Mouse (Mus musculus) cerebellum, postnatal 10 days (tissue): ENCODE data around the gene Il1rap.

ENCODE experiments used
- DNase-seq, 2 experiments: peaks; one replicate each; pipeline ENCODE4 v3.0.0; 2021; ENCODE audit warnings: mixed read lengths in 2 of 2

The Il1rap gene

GRCm38 (mm10) chr16:26581048-26581912 lies at the start of gene Il1rap:
TSS of gene Il1rap (plus strand) at chr16:26581704.
- DNase-seq = peak; percentile 90 to 94

GRCm38 (mm10) chr16:26532287-26532686 lies 49.2 kb upstream of the Il1rap start:
- no peak for DNase-seq

- DNase-seq = no peak
Measured at GRCm38 (mm10) chr16:26546170-26546878, 35.2 kb upstream of the Il1rap start.

GRCm38 (mm10) chr16:26546879-26547206 lies 34.7 kb upstream of the Il1rap start:
- DNase-seq = no peak

GRCm38 (mm10) chr16:26549221-26549620 lies 32.3 kb upstream of the Il1rap start:
- DNase-seq = peak in 1 of 2 experiments; percentile 3

GRCm38 (mm10) chr16:26552234-26552633 lies 29.3 kb upstream of the Il1rap start:
- DNase-seq = no peak

GRCm38 (mm10) chr16:26558797-26559196 lies 22.7 kb upstream of the Il1rap start:
- DNase-seq = no peak

- no peak for DNase-seq
Measured at GRCm38 (mm10) chr16:26561743-26562142, 19.8 kb upstream of the Il1rap start.

GRCm38 (mm10) chr16:26562771-26563170 lies 18.7 kb upstream of the Il1rap start:
- no peak for DNase-seq

- no peak for DNase-seq
Measured at GRCm38 (mm10) chr16:26569387-26569978, 12.0 kb upstream of the Il1rap start.

GRCm38 (mm10) chr16:26571836-26572235 lies 9.7 kb upstream of the Il1rap start:
- no peak for DNase-seq

GRCm38 (mm10) chr16:26574173-26574572 lies 7.3 kb upstream of the Il1rap start:
- DNase-seq = no peak

GRCm38 (mm10) chr16:26581913-26582376 lies 441 bp downstream of the Il1rap start:
- DNase-seq = peak in 1 of 2 experiments; percentile 38

GRCm38 (mm10) chr16:26585806-26586205 lies 4.3 kb downstream of the Il1rap start:
- DNase-seq = no peak

GRCm38 (mm10) chr16:26590897-26591570 lies 9.5 kb downstream of the Il1rap start:
- DNase-seq = no peak

- DNase-seq = peak; percentile 10 to 29
Measured at GRCm38 (mm10) chr16:26596440-26596839, 14.9 kb downstream of the Il1rap start.

GRCm38 (mm10) chr16:26597307-26597706 lies 15.8 kb downstream of the Il1rap start:
- DNase-seq = no peak

- DNase-seq = no peak
Measured at GRCm38 (mm10) chr16:26598591-26598990, 17.1 kb downstream of the Il1rap start.

- DNase-seq = no peak
Measured at GRCm38 (mm10) chr16:26601482-26601881, 20.0 kb downstream of the Il1rap start.

GRCm38 (mm10) chr16:26604621-26605020 lies 23.1 kb downstream of the Il1rap start:
- DNase-seq = no peak

- no peak for DNase-seq
Measured at GRCm38 (mm10) chr16:26608003-26608402, 26.5 kb downstream of the Il1rap start.

- DNase-seq = no peak
Measured at GRCm38 (mm10) chr16:26610508-26610907, 29.0 kb downstream of the Il1rap start.
